Mouse (Mus musculus) liver, adult (tissue): Measurements from ENCODE around the gene Fabp2.

Experiments
- GATA4 ChIP-seq: IDR thresholded peaks from 2 replicates; pipeline ENCODE4 v1.6.1; 2014; ENCODE audit warnings: mild to moderate bottlenecking, low read length; ENCODE audit not compliant: insufficient replicate concordance

Gene Fabp2

GRCm38 (mm10) chr3:122898254-122898653, 3.4 kb downstream of the Fabp2 start:
- TF ChIP-seq GATA4: no peak

- TF ChIP-seq GATA4: no peak
Observed at GRCm38 (mm10) chr3:122903746-122904433, 9.0 kb downstream of the Fabp2 start.

DNA sequence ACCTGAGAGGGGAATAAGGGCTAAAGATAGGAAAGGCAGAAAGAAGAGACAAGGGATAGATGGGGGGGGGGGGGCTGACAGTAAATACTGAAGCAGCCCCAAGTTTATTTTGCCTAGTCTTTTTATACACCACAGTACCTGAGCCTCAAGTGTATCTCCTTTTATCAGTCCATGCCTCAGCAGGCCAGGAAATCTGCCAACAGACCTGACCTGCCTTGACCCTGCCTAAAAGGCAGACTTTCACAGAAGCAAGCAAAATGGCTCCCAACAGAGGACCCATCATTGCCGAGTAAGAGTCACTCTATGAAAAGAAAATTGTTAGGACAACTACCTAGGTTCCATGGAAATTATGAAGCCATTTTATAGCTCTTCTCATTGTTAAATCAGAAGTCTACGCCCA, 13.0 kb downstream of the Fabp2 start:
- TF ChIP-seq GATA4: no peak

- no peak for TF ChIP-seq GATA4
Observed at GRCm38 (mm10) chr3:122915493-122915892, 20.6 kb downstream of the Fabp2 start.

DNA sequence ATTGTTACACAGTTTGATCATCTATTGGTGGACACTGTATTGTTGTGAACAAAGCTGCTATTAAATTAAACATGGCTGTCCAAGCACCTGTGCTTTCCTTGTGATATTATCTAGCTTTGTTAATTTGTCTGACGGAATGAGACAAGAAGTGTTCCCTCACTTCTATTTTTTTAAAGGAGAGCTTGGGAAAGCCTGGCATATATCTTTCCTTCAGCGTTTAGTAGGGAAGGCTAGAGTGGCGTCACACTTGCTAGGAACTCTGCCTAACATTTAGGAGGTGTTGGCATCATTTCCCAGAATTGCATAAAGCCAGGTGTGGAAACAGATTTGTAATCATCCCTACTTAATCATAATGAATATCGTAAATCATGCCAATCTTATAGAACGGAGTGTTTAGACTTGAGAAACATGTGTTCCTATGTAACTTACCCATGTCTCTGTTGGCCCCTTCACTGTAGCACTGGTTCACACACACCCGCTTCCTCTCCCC, 21.4 kb downstream of the Fabp2 start:
- no peak for TF ChIP-seq GATA4

DNA sequence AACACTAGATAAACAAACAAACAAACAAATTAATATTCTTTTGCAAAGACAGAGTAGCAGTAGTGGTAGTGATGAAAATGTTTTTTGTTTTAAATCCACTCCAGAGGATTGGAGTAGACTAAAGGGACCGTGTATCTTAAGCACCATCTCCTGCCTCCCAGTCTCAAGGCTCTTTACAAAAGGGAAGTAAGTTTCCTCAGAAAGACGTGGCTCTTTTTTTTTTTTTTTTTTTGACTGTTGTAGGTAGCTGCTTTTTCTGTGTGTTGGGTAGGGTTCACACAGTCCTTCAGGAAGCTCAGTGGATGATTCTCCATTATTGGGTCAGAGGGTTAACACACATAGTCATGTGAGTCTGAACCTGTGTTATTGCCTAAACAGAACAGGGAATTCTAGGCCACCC, 23.8 kb downstream of the Fabp2 start:
- no peak for TF ChIP-seq GATA4

DNA sequence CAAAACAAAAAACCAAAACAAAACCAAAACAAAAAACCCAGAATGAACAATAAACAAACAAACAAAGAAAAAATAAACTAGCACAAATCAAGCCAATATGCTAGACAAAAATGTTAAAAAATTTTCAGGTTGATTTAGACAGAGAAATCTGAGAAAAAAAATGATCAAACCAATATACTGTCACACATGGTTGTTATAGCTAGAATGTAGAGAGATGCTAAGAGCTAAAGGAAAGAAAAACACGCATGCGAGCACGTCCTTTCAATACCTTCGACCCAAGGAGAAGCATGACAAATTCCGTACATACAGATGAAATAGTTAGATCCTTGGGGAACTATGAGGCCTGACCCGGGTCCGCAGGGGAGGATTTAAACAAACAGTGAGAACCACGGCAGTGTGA, 24.4 kb downstream of the Fabp2 start, which contains the start of gene Gm10959:
TSS of gene Gm10959 (minus strand) at position 101 of the 400 bp plus-strand sequence.
- TF ChIP-seq GATA4: no peak

DNA sequence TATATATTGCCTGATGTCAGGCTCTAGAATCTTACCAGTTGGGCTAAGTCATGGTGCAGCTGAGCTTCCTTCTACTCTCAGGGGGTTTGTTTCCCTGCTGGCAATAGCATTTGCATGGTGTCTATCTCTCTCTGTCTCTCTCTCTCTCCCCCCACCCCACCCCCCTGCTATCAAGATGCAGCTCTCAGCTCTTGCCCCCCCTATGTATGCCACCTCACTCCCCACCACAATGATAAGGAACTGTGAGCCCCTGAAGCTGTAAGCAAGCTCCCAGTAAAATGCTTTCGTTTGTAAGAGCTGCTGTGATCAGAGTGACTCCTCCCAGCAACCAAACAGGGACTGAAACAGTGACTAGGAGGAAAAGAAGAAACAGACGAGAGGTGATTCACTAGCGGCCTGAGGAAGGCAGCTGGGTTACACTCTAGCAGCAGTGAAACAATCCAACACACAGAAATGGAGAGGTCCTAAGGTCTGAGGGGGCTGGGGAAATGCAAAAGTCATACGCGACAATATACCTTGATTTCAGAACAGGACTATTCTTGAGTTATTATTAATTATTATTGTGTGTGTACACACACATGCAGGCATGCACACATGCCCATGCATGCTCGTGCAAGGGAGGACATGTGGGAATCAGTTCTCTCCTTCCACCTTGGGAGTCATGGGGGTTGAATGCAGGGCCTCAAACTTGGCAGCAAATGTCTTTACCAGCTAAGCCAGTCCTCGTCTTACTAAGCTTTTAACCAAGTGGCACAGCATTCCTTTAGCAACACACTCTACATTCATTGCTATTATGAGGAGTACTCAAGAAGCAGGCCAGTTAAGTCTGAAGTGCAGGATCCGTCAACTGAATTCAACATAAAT, 25.9 kb downstream of the Fabp2 start:
- TF ChIP-seq GATA4: no peak

GRCm38 (mm10) chr3:122921676-122922527, 27.0 kb downstream of the Fabp2 start:
- TF ChIP-seq GATA4: no peak

GRCm38 (mm10) chr3:122923147-122923546, 28.3 kb downstream of the Fabp2 start:
- TF ChIP-seq GATA4: no peak

- no peak for TF ChIP-seq GATA4
Observed at GRCm38 (mm10) chr3:122924009-122924914, 29.4 kb downstream of the Fabp2 start, which contains the start of gene 1810037I17Rik. Gene 1810037I17Rik, plus strand, starts transcription at chr3:122924203.

- TF ChIP-seq GATA4: no peak
Observed at GRCm38 (mm10) chr3:122929723-122930122, 34.9 kb downstream of the Fabp2 start.

DNA sequence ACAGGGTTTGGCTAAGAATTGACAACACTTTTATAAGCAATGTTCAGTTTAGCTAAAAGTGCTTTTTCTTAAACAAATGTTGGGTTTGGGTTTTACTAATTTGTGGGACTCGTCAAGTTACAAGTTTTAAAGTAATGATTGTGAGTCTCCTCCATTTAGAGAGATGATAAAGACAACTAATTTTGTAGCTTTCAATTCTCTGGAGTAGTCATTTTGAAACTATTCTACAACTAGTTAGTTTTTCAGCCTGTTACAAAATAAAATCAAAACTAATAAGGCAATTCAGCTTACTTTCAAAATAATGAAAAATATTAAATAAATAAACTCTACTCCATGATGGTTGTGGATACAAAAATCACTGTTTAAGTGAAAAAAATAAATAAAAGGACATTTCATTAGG, 37.6 kb downstream of the Fabp2 start:
- TF ChIP-seq GATA4: no peak

DNA sequence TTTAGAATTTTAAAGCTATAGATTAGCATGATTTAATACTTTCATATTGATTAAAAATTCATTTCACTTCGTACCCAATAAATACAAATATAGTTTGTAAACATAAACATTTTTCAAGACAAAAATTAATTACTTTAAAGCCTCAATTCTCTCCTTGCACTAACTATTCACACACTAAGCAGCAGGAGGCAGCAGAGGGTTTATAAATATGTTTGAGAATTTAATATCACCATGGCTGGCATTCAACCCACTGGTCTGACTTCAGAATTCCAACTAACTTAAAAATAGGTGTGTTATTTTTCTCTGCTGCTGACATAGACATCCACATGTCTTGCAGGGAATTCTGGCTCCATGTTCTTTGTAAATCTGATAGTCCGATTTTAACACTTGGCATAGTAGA, 44.3 kb downstream of the Fabp2 start:
- TF ChIP-seq GATA4: no peak
